ENCODE assay signal across 9 mouse cellular contexts in genomic region chr1:74077353-74077752, GRCm38 (mm10). TPM values are rescaled to one million over a fixed set of nuclear protein-coding genes. Genes with fewer than 3 reads are reported as not detected.
A peak's percentile ranks its signal among the peaks of the same experiment; 100 is the strongest.
DNase-seq lines count a peak whose midpoint lies in the region; ATAC-seq and TF ChIP-seq lines count a peak whose summit lies in the region.
"Had no signal": no experiment of that assay in that cellular context is flagged by ENCODE, and none has a peak within 500 bp of the region (broad histone marks: within the 10 kb centered on the region; RNA-seq: fewer than 3 reads in every experiment).

No protein-coding gene starts in this region.

- no peak overlapping the region for H3K4me2 ChIP-seq in liver, embryonic 16.5 days (ENCODE audit: low read depth, low read length)

- peak; percentile 47; the same call in 1 of the 2 replicates for ATAC-seq in liver, embryonic 16.5 days (ENCODE audit: low read depth)
- no peak for ATAC-seq in erythroid progenitor cell, adult 5-6 weeks (replicated peaks; ENCODE audit: low FRiP score, poor library complexity, severe bottlenecking)

- WGBS in liver, embryonic 16.5 days (ENCODE audit: insufficient replicate concordance) = 0% methylated on average over 2 of the region's 2 CpGs

- H3K9ac ChIP-seq in liver, embryonic 16.5 days (ENCODE audit: low read depth, low read length) = no peak overlapping the region

- H3K27me3 ChIP-seq in E14TG2a.4 (ENCODE audit: insufficient read depth, low read length) = peaks cover 19% of the 10 kb centered on the region; the same call in 1 of the 2 replicates
- H3K27me3 ChIP-seq in liver, embryonic 16.5 days (ENCODE audit: control insufficient read depth, insufficient read depth, low read depth, low read length) = no peaks in the 10 kb centered on the region

- H3K4me3 ChIP-seq in E14TG2a.4 (replicated peaks; ENCODE audit: low read length) = no peak overlapping the region
- no peak overlapping the region for H3K4me3 ChIP-seq in liver, embryonic 16.5 days (ENCODE audit: low read depth, low read length)
- H3K4me3 ChIP-seq: megakaryocyte, embryonic 14.5 days had no signal

- DNase-seq in A20 (ENCODE audit: low read depth, low spot score) = peak; percentile 72
- DNase-seq in c-Kit-positive CD71-negative TER-119-negative erythroid progenitor cells, embryonic 14.5 days (ENCODE audit: low read depth) = peak; percentile 85
- peak; percentile 83 for DNase-seq in gastrocnemius, postnatal 10 days
- DNase-seq in kidney, postnatal 36 days = peak; percentile 91 to 95
- peak; percentile 38 for DNase-seq in right cerebral cortex, postnatal 25 days

- peak; percentile 79 for TF ChIP-seq CTCF in E14TG2a.4 (conservative IDR thresholded peaks at IDR 0.05; ENCODE audit: low read length)

- no peaks in the 10 kb centered on the region for H3K9me3 ChIP-seq in E14TG2a.4 (ENCODE audit: low read length)
- H3K9me3 ChIP-seq in liver, embryonic 16.5 days (replicated peaks; ENCODE audit: control insufficient read depth, low read length) = no peaks in the 10 kb centered on the region
- H3K9me3 ChIP-seq: megakaryocyte, embryonic 14.5 days had no signal

- H3K4me1 ChIP-seq in E14TG2a.4 (replicated peaks; ENCODE audit: low read depth, low read length) = peaks cover 8% of the 10 kb centered on the region
- H3K4me1 ChIP-seq in liver, embryonic 16.5 days (ENCODE audit: control insufficient read depth, low read depth, low read length) = peaks cover 5% of the 10 kb centered on the region; the same call in 1 of the 2 replicates

- H3K36me3 ChIP-seq in E14TG2a.4 (ENCODE audit: insufficient read depth, low read length) = no peaks in the 10 kb centered on the region
- no peaks in the 10 kb centered on the region for H3K36me3 ChIP-seq in liver, embryonic 16.5 days (ENCODE audit: control insufficient read depth, insufficient read depth)

- no peak overlapping the region for H3K27ac ChIP-seq in liver, embryonic 16.5 days (ENCODE audit: low read length)

RNA-seq across cellular contexts. Expression of gene Tns1, which starts 46.9 kb away (rescaled TPM):
- 100 to 1,000 TPM; 193 to 196 TPM for total RNA-seq in gastrocnemius, postnatal 10 days (2021)
- 22.9 and 23.0 TPM in 2 replicates for polyA plus RNA-seq in liver, embryonic 16.5 days (2015; fragmentation: Nextera tagmentation; extraction: Ambion mirVana)
- 20.5 and 21.6 TPM in 2 replicates for total RNA-seq in erythroid progenitor cell, adult 5-6 weeks (2015; ENCODE audit: low replicate concordance)
- 20.0 and 49.5 TPM in 2 replicates for total RNA-seq in erythroid progenitor cell, adult 5-6 weeks (2017; ENCODE audit: low replicate concordance)

RNA-seq across cellular contexts. Expression of gene Rufy4, which starts 48.0 kb away (rescaled TPM):
- 1 to 10 TPM in 1 of 2 experiments, under 1 TPM in 1; 0.12 to 1.2 TPM for total RNA-seq in gastrocnemius, postnatal 10 days (2021)
- 0.14 TPM in 1 of 2 replicates, not detected in the other for polyA plus RNA-seq in liver, embryonic 16.5 days (2015; fragmentation: Nextera tagmentation; extraction: Ambion mirVana)
- not detected in 2 replicates for total RNA-seq in erythroid progenitor cell, adult 5-6 weeks (2015; ENCODE audit: low replicate concordance)
- total RNA-seq in erythroid progenitor cell, adult 5-6 weeks (2017; ENCODE audit: low replicate concordance) = 0.13 TPM in 1 of 2 replicates, not detected in the other

Comparison
In these comparisons a context has a peak if more than half of its experiments do, and no peak if none do; other contexts are left out.
1. DNase-seq: peak in every context shown above with its lines; median percentile 93 in kidney, postnatal 36 days; 85 in c-Kit-positive CD71-negative TER-119-negative erythroid progenitor cells, embryonic 14.5 days; 83 in gastrocnemius, postnatal 10 days; 72 in A20; 38 in right cerebral cortex, postnatal 25 days.